Mouse (Mus musculus): ENCODE results near the gene Mrgpra2b. TPM values are rescaled to one million over a fixed set of nuclear protein-coding genes. Genes with fewer than 3 reads are reported as not detected.

Gene Mrgpra2b
- polyA plus RNA-seq (2015; fragmentation: Illumina TruSeq; extraction: RNeasy Lipid Tissue Mini Kit (QIAGEN cat#74804); ENCODE audit: insufficient read depth, low read depth, low replicate concordance) = not detected

DNA sequence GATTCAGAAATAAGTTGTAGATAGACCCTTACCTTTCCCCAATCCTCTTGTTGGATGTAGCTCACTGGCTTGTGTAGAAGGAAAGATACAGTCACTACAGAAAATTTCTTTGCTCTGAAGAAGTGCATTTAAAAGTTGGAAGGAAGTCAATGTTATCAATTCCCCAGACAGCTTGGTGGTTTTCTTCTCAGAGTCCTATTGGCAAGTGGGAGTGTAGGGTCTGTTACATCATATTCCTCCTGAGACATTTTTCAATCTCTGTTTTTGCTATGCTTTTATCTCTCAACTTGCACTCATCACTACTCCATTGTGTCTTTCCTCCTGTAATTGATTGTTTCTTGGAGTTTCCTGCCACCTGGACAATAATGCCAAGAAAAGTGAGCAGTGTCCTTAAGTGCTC, at the start of gene Mrgpra2b:
Gene Mrgpra2b (minus strand): TSS at position 101 of the 400 bp plus-strand sequence.

GRCm38 (mm10) chr7:47452015-47452414, 76.6 kb downstream of the Mrgpra2b start, which contains the start of gene Mrgpra2a:
Mrgpra2a (minus strand) TSS chr7:47452139.

Other genes with a start within 250 kb of the Mrgpra2b start
- gene Mrgpra1, start 174.6 kb downstream of the Mrgpra2b start, polyA plus RNA-seq (2015; fragmentation: Illumina TruSeq; extraction: RNeasy Lipid Tissue Mini Kit (QIAGEN cat#74804); ENCODE audit: insufficient read depth, low read depth, low replicate concordance) = not detected
- not detected for gene Mrgpra2a, start 76.7 kb downstream of the Mrgpra2b start, polyA plus RNA-seq (2015; fragmentation: Illumina TruSeq; extraction: RNeasy Lipid Tissue Mini Kit (QIAGEN cat#74804); ENCODE audit: insufficient read depth, low read depth, low replicate concordance)
- gene Mrgpra3, start 72.5 kb upstream of the Mrgpra2b start, polyA plus RNA-seq (2015; fragmentation: Illumina TruSeq; extraction: RNeasy Lipid Tissue Mini Kit (QIAGEN cat#74804); ENCODE audit: insufficient read depth, low read depth, low replicate concordance) = not detected